Mouse (Mus musculus) heart, embryonic 15.5 days (tissue): ENCODE results near the gene Cdc6. TPM values are rescaled to one million over a fixed set of nuclear protein-coding genes. Genes with fewer than 3 reads are reported as not detected.
"Not testable (repeated sequence)": the region's sequence is repeated elsewhere in the genome, so short reads cannot be mapped to it uniquely, and the experiment has no call there.

ENCODE experiments used
- ATAC-seq: fragments of 200-750 bp; cut with Nextera tagmentation; replicated peaks from 2 replicates; pipeline ENCODE4 v1.8.0; 2017; ENCODE audit warnings: low read depth, moderate TSS enrichment; ENCODE audit not compliant: insufficient number of reproducible peaks, insufficient read depth, low FRiP score
- H3K27ac ChIP-seq: fragments of 300-500 bp; sonication (generic); 2 replicates; pipeline ENCODE4 v1.5.1; 2015; ENCODE audit warnings: mild to moderate bottlenecking, inconsistent platforms
- H3K27me3 ChIP-seq: fragments of 300-500 bp; sonication (generic); 2 replicates; pipeline ENCODE4 v1.6.1; 2015; ENCODE audit warnings: inconsistent platforms
- H3K36me3 ChIP-seq: fragments of 300-500 bp; sonication (generic); 2 replicates; pipeline ENCODE4 v1.6.1; 2015; ENCODE audit warnings: mild to moderate bottlenecking, inconsistent platforms
- H3K4me1 ChIP-seq: fragments of 300-500 bp; sonication (generic); replicated peaks from 2 replicates; pipeline ENCODE4 v1.6.1; 2015; ENCODE audit warnings: inconsistent platforms
- H3K4me2 ChIP-seq: fragments of 300-500 bp; sonication (generic); 2 replicates; pipeline ENCODE4 v1.6.1; 2015; ENCODE audit warnings: inconsistent platforms, mild to moderate bottlenecking, moderate library complexity
- H3K4me3 ChIP-seq: fragments of 300-500 bp; sonication (generic); 2 replicates; pipeline ENCODE4 v1.5.1; 2015; ENCODE audit warnings: mild to moderate bottlenecking, inconsistent platforms
- H3K9ac ChIP-seq: fragments of 300-500 bp; sonication (generic); 2 replicates; pipeline ENCODE4 v1.6.1; 2015; ENCODE audit warnings: mild to moderate bottlenecking, inconsistent platforms
- H3K9me3 ChIP-seq: fragments of 300-500 bp; sonication (generic); replicated peaks from 2 replicates; pipeline ENCODE4 v1.6.1; 2016; ENCODE audit warnings: inconsistent platforms
- WGBS: fragments of 180-500 bp; shearing (Covaris S2); methylation state at CpG from one replicate; pipeline ENCODE4 v1.1.7; 2015; ENCODE audit warnings: mixed read lengths; 5-methylcytosine and 5-hydroxymethylcytosine counted together
- polyA plus RNA-seq: library from polyadenylated mRNA; unstranded; fragments of >200 nt; fragmentation: Nextera tagmentation; extraction: Ambion mirVana; gene quantifications from 2 replicates; pipeline ENCODE4 v1.2.1, GENCODE M21; 2015

Cdc6 gene
- polyA plus RNA-seq, 1 experiment from 2014 or later: 14.2 TPM

DNA sequence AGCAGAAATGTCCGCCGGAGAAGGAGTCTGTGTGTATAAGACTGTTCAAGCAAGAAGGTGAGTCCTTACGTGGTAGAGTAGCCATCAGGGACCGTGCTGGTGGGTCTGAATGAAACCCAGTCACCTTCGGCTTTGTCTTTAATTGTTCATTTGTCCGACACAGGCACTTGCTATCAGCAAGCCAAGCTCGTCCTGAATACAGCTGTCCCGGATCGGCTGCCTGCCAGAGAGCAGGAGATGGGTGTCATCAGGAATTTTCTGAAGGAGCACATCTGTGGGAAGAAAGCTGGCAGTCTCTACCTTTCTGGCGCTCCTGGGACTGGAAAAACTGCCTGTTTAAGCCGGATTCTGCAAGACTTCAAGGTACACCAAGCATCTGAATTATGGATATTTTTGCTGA is 2.8 kb downstream of the Cdc6 start:
- peak overlapping the region; percentile 98 for H3K4me2 ChIP-seq
- peaks cover 35% of the 10 kb centered on the region for H3K4me1 ChIP-seq
- peak overlapping the region; percentile 66; the same call in 1 of the 2 replicates for H3K4me3 ChIP-seq
- ATAC-seq: no peak
- no peak overlapping the region for H3K27ac ChIP-seq
- WGBS: 69% methylated on average over 11 of the region's 11 CpGs
- peaks cover 28% of the 10 kb centered on the region for H3K36me3 ChIP-seq
- H3K9me3 ChIP-seq: no peaks in the 10 kb centered on the region
- no peak overlapping the region for H3K9ac ChIP-seq
- no peaks in the 10 kb centered on the region for H3K27me3 ChIP-seq

DNA sequence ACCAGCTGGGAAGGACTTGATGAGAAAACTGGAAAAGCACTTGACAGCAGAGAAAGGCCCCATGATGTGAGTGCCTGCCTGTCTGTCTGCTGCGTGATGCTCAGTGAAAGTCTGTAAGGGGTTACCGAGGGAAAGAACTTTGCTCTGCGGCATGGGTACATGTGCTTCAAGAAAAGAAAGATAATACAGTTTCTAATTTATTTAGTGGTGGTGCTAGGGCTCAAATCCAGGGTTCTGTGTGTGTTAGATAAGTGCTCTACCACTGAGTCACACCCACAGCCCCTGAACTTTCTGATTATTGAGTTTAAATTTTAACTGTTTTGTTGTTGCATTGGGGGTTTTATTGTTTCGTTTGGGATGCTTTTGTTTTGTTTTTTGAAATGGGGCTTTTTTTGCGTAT is 3.9 kb downstream of the Cdc6 start:
- H3K9me3 ChIP-seq: no peaks in the 10 kb centered on the region
- peaks cover 32% of the 10 kb centered on the region for H3K4me1 ChIP-seq
- WGBS: 81% methylated on average over 5 of the region's 5 CpGs
- H3K4me3 ChIP-seq: no peak overlapping the region
- no peak overlapping the region for H3K9ac ChIP-seq
- H3K27me3 ChIP-seq: no peaks in the 10 kb centered on the region
- ATAC-seq: no peak
- no peak overlapping the region for H3K27ac ChIP-seq
- H3K36me3 ChIP-seq: peaks cover 34% of the 10 kb centered on the region
- no peak overlapping the region for H3K4me2 ChIP-seq

GRCm38 (mm10) chr11:98914196-98914595 is 6.6 kb downstream of the Cdc6 start:
- WGBS: 74% methylated on average over 11 of the region's 11 CpGs
- peaks cover 34% of the 10 kb centered on the region for H3K4me1 ChIP-seq
- no peak overlapping the region for H3K4me2 ChIP-seq
- H3K9ac ChIP-seq: no peak overlapping the region
- H3K27ac ChIP-seq: no peak overlapping the region
- no peak overlapping the region for H3K4me3 ChIP-seq
- H3K9me3 ChIP-seq: no peaks in the 10 kb centered on the region
- ATAC-seq: no peak
- H3K36me3 ChIP-seq: peaks cover 34% of the 10 kb centered on the region
- no peaks in the 10 kb centered on the region for H3K27me3 ChIP-seq

- H3K27ac ChIP-seq, H3K9ac ChIP-seq, H3K4me3 ChIP-seq, H3K27me3 ChIP-seq, H3K9me3 ChIP-seq, ATAC-seq, H3K4me2 ChIP-seq: not testable (repeated sequence)
- 99% methylated on average over 3 of the region's 3 CpGs for WGBS
- peaks cover 17% of the 10 kb centered on the region for H3K4me1 ChIP-seq
- peaks cover 34% of the 10 kb centered on the region for H3K36me3 ChIP-seq
Observed at GRCm38 (mm10) chr11:98916376-98916775, 8.8 kb downstream of the Cdc6 start.

DNA sequence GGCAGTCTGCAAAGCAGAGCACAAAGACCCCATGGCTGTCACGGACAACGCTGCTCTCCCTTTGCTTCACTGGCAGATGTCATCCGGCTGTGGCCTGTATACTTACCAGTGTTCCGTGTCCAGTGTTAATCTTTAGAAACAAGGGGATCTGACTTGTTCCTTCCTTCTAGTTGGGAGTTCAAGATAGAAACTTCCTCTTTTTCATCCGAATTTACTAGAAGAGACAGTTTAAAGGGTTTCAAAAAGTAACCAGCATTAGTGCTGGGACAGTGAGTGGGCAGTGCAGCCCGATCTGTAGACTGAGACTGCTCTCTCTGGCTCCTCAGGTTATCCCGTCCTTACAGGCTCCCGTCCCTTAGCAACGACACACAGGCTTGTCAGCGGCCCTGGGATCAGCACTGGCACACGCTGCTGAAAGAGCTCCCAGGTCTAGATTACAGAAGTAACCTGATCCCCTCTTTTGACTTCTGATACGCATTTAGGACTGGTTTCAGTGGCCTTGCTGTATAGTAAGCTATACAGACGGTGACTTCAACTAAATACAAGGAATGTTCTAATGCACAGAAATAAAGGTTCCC is 9.9 kb downstream of the Cdc6 start:
- no peak overlapping the region for H3K4me3 ChIP-seq
- WGBS: 41% methylated on average over 13 of the region's 13 CpGs
- H3K4me1 ChIP-seq: peaks cover 21% of the 10 kb centered on the region
- H3K9me3 ChIP-seq: no peaks in the 10 kb centered on the region
- peaks cover 34% of the 10 kb centered on the region for H3K36me3 ChIP-seq
- no peaks in the 10 kb centered on the region for H3K27me3 ChIP-seq
- ATAC-seq: 0 out of 2 replicates have a peak, but pooled peaks have one; percentile 47
- peak overlapping the region; percentile 52 for H3K27ac ChIP-seq
- H3K4me2 ChIP-seq: 0 out of 2 replicates have a peak overlapping the region, but pooled peaks have one; percentile 8
- no peak overlapping the region; the same call in 1 of the 2 replicates for H3K9ac ChIP-seq

DNA sequence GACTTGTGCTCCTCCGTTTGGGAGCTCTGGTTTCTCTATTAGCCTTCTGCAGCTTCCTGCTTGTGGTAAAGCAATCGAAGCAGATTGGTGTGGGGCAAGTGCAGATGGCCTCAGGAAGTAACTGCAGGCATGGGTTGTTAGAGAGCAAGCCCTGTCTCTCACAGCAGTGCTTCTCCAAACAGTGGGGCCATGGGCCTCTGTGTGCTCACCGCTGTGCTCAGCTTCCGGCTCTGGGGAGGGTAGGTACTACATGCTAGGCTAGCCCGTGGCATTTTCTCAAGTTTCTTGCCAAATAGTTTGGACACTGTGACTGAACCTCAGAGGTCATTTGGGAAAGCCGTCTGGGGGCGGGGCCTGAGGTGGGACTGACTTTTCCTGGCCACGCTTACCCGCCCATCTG is 10.6 kb downstream of the Cdc6 start:
- no peak overlapping the region; the same call in 1 of the 2 replicates for H3K9ac ChIP-seq
- H3K36me3 ChIP-seq: peaks cover 29% of the 10 kb centered on the region
- no peak overlapping the region for H3K4me3 ChIP-seq
- H3K27ac ChIP-seq: peak overlapping the region; percentile 52; the same call in 1 of the 2 replicates
- peaks cover 28% of the 10 kb centered on the region for H3K4me1 ChIP-seq
- H3K9me3 ChIP-seq: no peaks in the 10 kb centered on the region
- H3K27me3 ChIP-seq: no peaks in the 10 kb centered on the region
- ATAC-seq: no peak; the same call in 1 of the 2 replicates
- WGBS: 59% methylated on average over 9 of the region's 9 CpGs
- peak overlapping the region; percentile 8; the same call in 1 of the 2 replicates for H3K4me2 ChIP-seq

- 92% methylated on average over 11 of the region's 11 CpGs for WGBS
- peaks cover 21% of the 10 kb centered on the region for H3K36me3 ChIP-seq
Observed at GRCm38 (mm10) chr11:98919009-98919408, 11.4 kb downstream of the Cdc6 start.

DNA sequence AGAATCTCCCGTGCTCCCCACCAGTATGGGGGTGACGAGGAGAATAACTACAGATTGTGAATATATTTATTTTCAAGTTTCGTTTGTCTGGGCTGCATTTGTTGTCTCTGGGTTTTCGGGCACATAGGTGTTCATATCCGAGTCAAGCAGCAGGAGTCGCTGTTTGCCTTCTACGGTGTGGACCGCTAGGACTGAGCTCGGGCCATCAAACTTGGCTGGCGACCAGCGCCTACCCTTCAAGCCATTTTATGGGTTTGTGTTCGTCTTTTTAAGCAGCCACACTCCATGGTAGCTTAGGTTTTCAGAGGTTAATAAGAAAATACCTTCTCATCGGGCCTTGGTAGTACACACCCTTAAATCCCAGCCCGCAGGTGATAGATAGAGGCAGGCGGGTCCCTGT is 14.2 kb downstream of the Cdc6 start:
- not testable (repeated sequence) for H3K27ac ChIP-seq, ATAC-seq

More at GRCm38 (mm10) chr11:98919009-98919408, 11.4 kb downstream of the Cdc6 start:
- Histone ChIP-seq H3K9me3 (no peaks in the 10 kb centered on the region), H3K4me2 (no peak overlapping the region), H3K27ac (no peak overlapping the region), H3K9ac (no peak overlapping the region), H3K4me3 (no peak overlapping the region), H3K4me1 (peaks cover 35% of the 10 kb centered on the region), H3K27me3 (no peaks in the 10 kb centered on the region)
- ATAC-seq: no peak

GRCm38 (mm10) chr11:98922307-98922706 is 14.7 kb downstream of the Cdc6 start:
- peak overlapping the region; percentile 71 for H3K27ac ChIP-seq
- not testable (repeated sequence) for H3K4me2 ChIP-seq, H3K4me3 ChIP-seq, H3K36me3 ChIP-seq, H3K9me3 ChIP-seq, H3K9ac ChIP-seq, H3K27me3 ChIP-seq
- 0 out of 2 replicates have a peak, but pooled peaks have one; percentile 25 for ATAC-seq
- WGBS: 49% methylated on average over 10 of the region's 10 CpGs
- peaks cover 62% of the 10 kb centered on the region for H3K4me1 ChIP-seq

More for the DNA sequence above, 14.2 kb downstream of the Cdc6 start:
- 52% methylated on average over 15 of the region's 15 CpGs for WGBS
- not testable (repeated sequence) for H3K36me3 ChIP-seq, H3K4me3 ChIP-seq, H3K9me3 ChIP-seq, H3K4me2 ChIP-seq, H3K27me3 ChIP-seq, H3K9ac ChIP-seq
- H3K4me1 ChIP-seq: peaks cover 63% of the 10 kb centered on the region

DNA sequence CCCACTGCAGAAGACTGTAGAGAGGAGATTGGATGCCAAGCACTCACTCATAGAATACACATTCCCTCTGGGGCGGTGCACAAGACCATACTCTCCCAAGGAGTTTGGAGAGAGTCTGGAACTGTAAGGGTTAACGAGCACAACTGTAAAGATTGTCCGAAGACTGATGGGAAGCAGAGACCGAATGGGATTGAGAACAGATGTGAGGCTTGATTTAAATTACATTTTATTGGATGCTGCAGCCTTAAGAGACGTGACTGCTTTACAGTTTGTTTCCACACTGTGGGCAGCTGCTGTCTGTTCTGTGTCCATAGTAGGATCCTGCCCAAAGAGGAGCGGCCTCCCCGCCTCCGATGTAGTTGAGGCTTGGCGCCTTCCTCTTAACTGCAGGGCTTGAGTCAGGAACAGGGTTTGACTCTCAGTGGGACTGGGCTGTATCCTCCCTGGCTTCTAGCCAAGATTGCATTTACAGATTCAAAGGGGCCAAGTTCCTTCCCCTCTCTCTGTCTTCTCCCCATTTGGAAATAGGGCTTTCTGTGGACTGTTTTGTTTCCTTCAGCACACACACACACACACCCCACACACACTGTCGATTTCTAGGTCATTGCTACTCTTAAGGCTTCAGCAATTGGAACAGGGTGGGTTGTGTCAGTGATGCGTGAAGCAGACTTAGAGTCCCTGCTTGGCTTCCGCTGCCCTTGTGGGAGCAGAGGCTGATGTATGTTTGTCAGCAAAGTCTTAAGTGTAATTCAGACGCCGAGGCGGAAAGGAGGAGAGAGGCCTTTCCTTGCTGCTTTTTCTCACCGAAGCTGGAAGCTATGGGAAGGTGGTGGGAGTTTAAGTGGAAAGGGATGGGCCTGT is 15.5 kb downstream of the Cdc6 start:
- H3K9me3 ChIP-seq, H3K36me3 ChIP-seq, H3K4me3 ChIP-seq, H3K9ac ChIP-seq, ATAC-seq, H3K4me2 ChIP-seq, H3K27me3 ChIP-seq: not testable (repeated sequence)
- 49% methylated on average over 16 of the region's 16 CpGs for WGBS
- Histone ChIP-seq H3K27ac (peak overlapping the region; percentile 71), H3K4me1 (peaks cover 60% of the 10 kb centered on the region)

- Histone ChIP-seq H3K9ac (no peak overlapping the region), H3K4me1 (peaks cover 73% of the 10 kb centered on the region), H3K9me3 (no peaks in the 10 kb centered on the region), H3K4me2 (no peak overlapping the region), H3K4me3 (no peak overlapping the region), H3K27ac (peak overlapping the region; percentile 71), H3K27me3 (no peaks in the 10 kb centered on the region), H3K36me3 (peaks cover 4% of the 10 kb centered on the region)
- WGBS: 60% methylated on average over 5 of the region's 5 CpGs
- ATAC-seq: no peak
Observed at GRCm38 (mm10) chr11:98924633-98925175, 17.1 kb downstream of the Cdc6 start.
